Mouse (Mus musculus): ENCODE measurements around the gene Olfr466.

The Olfr466 gene

GRCm38 (mm10) chr13:65149940-65150339 is at the start of gene Olfr466:
Gene Olfr466 (plus strand): TSS chr13:65150240.
- no peak for DNase-seq (ENCODE audit: extremely low read depth, low read depth, low spot score)

- DNase-seq (ENCODE audit: extremely low read depth, low read depth, low spot score): peak; percentile 10
Measured at GRCm38 (mm10) chr13:65100678-65101077, 49.4 kb upstream of the Olfr466 start.

GRCm38 (mm10) chr13:65101232-65101631 is 48.8 kb upstream of the Olfr466 start:
- no peak for DNase-seq (ENCODE audit: extremely low read depth, low read depth, low spot score)

- no peak for DNase-seq (ENCODE audit: extremely low read depth, low read depth, low spot score)
Measured at GRCm38 (mm10) chr13:65111961-65112360, 38.1 kb upstream of the Olfr466 start.

GRCm38 (mm10) chr13:65112459-65113110 is 37.5 kb upstream of the Olfr466 start, which contains the start of gene Mfsd14b:
Gene Mfsd14b (minus strand): TSS chr13:65112975.
- peak; percentile 75 for DNase-seq (ENCODE audit: extremely low read depth, low read depth, low spot score)

- DNase-seq (ENCODE audit: extremely low read depth, low read depth, low spot score): no peak
Measured at GRCm38 (mm10) chr13:65113239-65113638, 36.8 kb upstream of the Olfr466 start.

- DNase-seq (ENCODE audit: extremely low read depth, low read depth, low spot score): no peak
Measured at GRCm38 (mm10) chr13:65120984-65121383, 29.1 kb upstream of the Olfr466 start.

GRCm38 (mm10) chr13:65122111-65122510 is 27.9 kb upstream of the Olfr466 start:
- no peak for DNase-seq (ENCODE audit: extremely low read depth, low read depth, low spot score)

GRCm38 (mm10) chr13:65127063-65127847 is 22.8 kb upstream of the Olfr466 start:
- no peak for DNase-seq (ENCODE audit: extremely low read depth, low read depth, low spot score)

GRCm38 (mm10) chr13:65137789-65138188 is 12.3 kb upstream of the Olfr466 start, which contains the start of gene Olfr465-ps1:
Gene Olfr465-ps1 (plus strand): TSS chr13:65138089.
- no peak for DNase-seq (ENCODE audit: extremely low read depth, low read depth, low spot score)

- no peak for DNase-seq (ENCODE audit: extremely low read depth, low read depth, low spot score)
Measured at GRCm38 (mm10) chr13:65174102-65174501, 24.1 kb downstream of the Olfr466 start.

- DNase-seq (ENCODE audit: extremely low read depth, low read depth, low spot score): no peak
Measured at GRCm38 (mm10) chr13:65175734-65176471, 25.9 kb downstream of the Olfr466 start.

GRCm38 (mm10) chr13:65176472-65177091 is 26.5 kb downstream of the Olfr466 start:
- no peak for DNase-seq (ENCODE audit: extremely low read depth, low read depth, low spot score)

GRCm38 (mm10) chr13:65200667-65201066 is 50.6 kb downstream of the Olfr466 start:
- no peak for DNase-seq (ENCODE audit: extremely low read depth, low read depth, low spot score)

Measured in fat pad, adult 2 months (tissue).